Mouse (Mus musculus) liver, embryonic 14.5 days (tissue): ENCODE data around the gene Coro1b. TPM values are rescaled to one million over a fixed set of nuclear protein-coding genes. Genes with fewer than 3 reads are reported as not detected.
A peak's percentile ranks its signal among the peaks of the same experiment; 100 is the strongest.

Experiments
- ATAC-seq: fragments of 200-750 bp; cut with Nextera tagmentation; 2 replicates; pipeline ENCODE4 v1.8.0; 2017; ENCODE audit warnings: moderate number of reproducible peaks, mild to moderate bottlenecking, moderate library complexity; ENCODE audit not compliant: insufficient read depth
- DNase-seq, 3 experiments: peaks; one replicate each; pipeline ENCODE4 v3.0.0-alpha.2; 2012 to 2013; ENCODE audit warnings: low read depth in 3 of 3, low spot score in 3 of 3
- H3K27ac ChIP-seq: fragments of 300-500 bp; sonication (generic); 2 replicates; pipeline ENCODE4 v1.5.1; 2014; ENCODE audit warnings: moderate library complexity, mild to moderate bottlenecking, control low read depth, inconsistent platforms
- H3K27me3 ChIP-seq: fragments of 300-500 bp; sonication (generic); 2 replicates; pipeline ENCODE4 v1.6.1; 2014; ENCODE audit warnings: mild to moderate bottlenecking, low read length, moderate library complexity; ENCODE audit not compliant: control insufficient read depth, insufficient read depth
- H3K36me3 ChIP-seq: fragments of 300-500 bp; sonication (generic); replicated peaks from 2 replicates; pipeline ENCODE4 v1.6.1; 2014; ENCODE audit warnings: low read depth; ENCODE audit not compliant: control insufficient read depth, insufficient read depth
- H3K4me1 ChIP-seq, 2 experiments: fragments of 200-500 bp in 1 of 2; fragments of 300-500 bp in 1 of 2; sonication (generic) in 1 of 2; replicated peaks; 2 replicates each; pipeline ENCODE4 v1.6.1; 2012 to 2014; ENCODE audit warnings: antibody characterized with exemption in 1 of 2, inconsistent platforms in 1 of 2, low read length in 1 of 2; ENCODE audit not compliant: control insufficient read depth in 2 of 2, insufficient read depth in 2 of 2
- H3K4me2 ChIP-seq: fragments of 300-500 bp; sonication (generic); 2 replicates; pipeline ENCODE4 v1.6.1; 2014; ENCODE audit warnings: low read depth, mild to moderate bottlenecking, control low read depth, moderate library complexity
- H3K4me3 ChIP-seq, 2 experiments: fragments of 200-500 bp in 1 of 2; fragments of 300-500 bp in 1 of 2; sonication (generic) in 1 of 2; 2 replicates each; pipeline ENCODE4 v1.5.1; 2012 to 2014; ENCODE audit warnings: low read depth in 2 of 2, low read length in 2 of 2, mild to moderate bottlenecking in 2 of 2, control low read depth in 1 of 2, inconsistent platforms in 1 of 2, moderate library complexity in 1 of 2; ENCODE audit not compliant: insufficient read depth in 1 of 2
- H3K9ac ChIP-seq: fragments of 300-500 bp; sonication (generic); replicated peaks from 2 replicates; pipeline ENCODE4 v1.6.1; 2014; ENCODE audit warnings: mild to moderate bottlenecking, control low read depth, moderate library complexity
- H3K9me3 ChIP-seq: fragments of 300-500 bp; sonication (generic); 2 replicates; pipeline ENCODE4 v1.6.1; 2016; ENCODE audit warnings: low read length, mixed read lengths; ENCODE audit not compliant: control insufficient read depth
- CTCF ChIP-seq: IDR thresholded peaks from 2 replicates; pipeline ENCODE4 v1.5.1; 2016; ENCODE audit warnings: antibody characterized with exemption, low read depth, control low read depth
- EP300 ChIP-seq: IDR thresholded peaks from 2 replicates; pipeline ENCODE4 v1.6.1; 2016; ENCODE audit warnings: antibody characterized with exemption, low read depth
- WGBS: fragments of 180-500 bp; shearing (Covaris S2); extraction: QIAGEN DNeasy Blood & Tissue Kit; methylation state at CpG from one replicate; pipeline ENCODE4 v1.1.7; 2014; ENCODE audit not compliant: insufficient replicate concordance; 5-methylcytosine and 5-hydroxymethylcytosine counted together
- polyA plus RNA-seq, 2 experiments: library from polyadenylated mRNA; depleted of rRNA in 1 of 2; stranded (reverse) in 1 of 2; unstranded in 1 of 2; fragments of >200 nt; fragmentation: Nextera tagmentation in 1 of 2; extraction: Ambion mirVana in 1 of 2; gene quantifications; 2 replicates each; pipeline versions ENCODE4 v1.2.1 to v1.2.3; 2012 to 2014

The Coro1b gene
- polyA plus RNA-seq, 2 experiments: 57.5 to 59.2 TPM

DNA sequence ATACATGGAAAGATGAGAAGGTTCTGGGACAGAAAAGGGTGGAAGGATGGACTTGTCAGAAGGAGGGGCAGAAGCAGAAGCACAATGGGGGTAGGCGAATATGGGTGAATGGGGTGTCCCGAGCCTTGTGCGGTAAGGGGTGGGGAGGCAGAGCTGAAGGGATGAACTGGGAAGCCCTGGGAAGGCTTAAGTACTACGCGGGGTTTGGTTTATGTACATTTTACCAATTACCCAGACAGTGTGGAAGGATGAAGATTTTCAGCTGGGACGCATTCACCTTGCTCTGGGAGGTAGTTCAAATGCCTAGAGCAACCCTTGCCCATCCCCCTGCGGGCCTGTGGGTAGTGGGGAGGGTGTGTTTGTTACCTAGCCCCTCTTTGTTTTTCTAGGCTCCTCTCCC, 53.7 kb downstream of the Coro1b start:
- ATAC-seq: no peak
- H3K36me3 ChIP-seq: peaks cover 15% of the 10 kb centered on the region
- 47% methylated on average over 7 of the region's 7 CpGs for WGBS
- H3K27me3 ChIP-seq: no peaks in the 10 kb centered on the region; the same call in none of the 2 replicates
- no peak for TF ChIP-seq CTCF
- no peak for TF ChIP-seq EP300
- H3K4me3 ChIP-seq: peak overlapping the region; percentile 68 to 91
- no peak for DNase-seq
- H3K9ac ChIP-seq: peak overlapping the region; percentile 53; the same call in 1 of the 2 replicates
- no peaks in the 10 kb centered on the region for H3K9me3 ChIP-seq
- no peak overlapping the region for H3K27ac ChIP-seq
- peak overlapping the region; percentile 98 for H3K4me2 ChIP-seq
- H3K4me1 ChIP-seq: peaks cover 8 to 23% of the 10 kb centered on the region in 2 experiments

DNA sequence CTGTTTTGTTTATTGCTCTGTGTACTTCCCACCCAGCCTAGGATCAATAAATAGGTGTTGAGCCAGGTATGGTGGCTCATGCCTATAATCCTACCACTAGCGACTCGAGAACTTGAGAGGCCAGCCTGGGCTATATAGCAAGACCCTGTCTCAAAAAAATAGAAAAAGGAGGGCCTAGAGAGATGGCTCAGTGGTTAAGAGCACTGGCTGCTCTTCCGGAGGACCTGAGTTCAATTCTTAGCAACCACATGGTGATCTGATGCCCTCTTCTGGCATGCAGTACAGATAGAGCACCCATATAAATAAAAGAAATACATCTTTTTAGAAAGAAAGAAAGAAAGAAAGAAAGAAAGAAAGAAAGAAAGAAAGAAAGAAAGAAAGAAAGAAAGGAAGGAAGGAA, 54.7 kb downstream of the Coro1b start:
- H3K4me2 ChIP-seq: no peak overlapping the region
- no peak for DNase-seq
- H3K36me3 ChIP-seq: peaks cover 8% of the 10 kb centered on the region
- H3K9me3 ChIP-seq: no peaks in the 10 kb centered on the region
- H3K27me3 ChIP-seq: no peaks in the 10 kb centered on the region; the same call in none of the 2 replicates
- no peak overlapping the region for H3K9ac ChIP-seq
- WGBS: 45% methylated on average over 3 of the region's 3 CpGs
- H3K4me1 ChIP-seq: peaks cover 8 to 23% of the 10 kb centered on the region in 2 experiments
- no peak for ATAC-seq
- TF ChIP-seq EP300 (no peak), CTCF (peak; percentile 16; the same call in 1 of the 2 replicates)
- H3K27ac ChIP-seq: no peak overlapping the region
- H3K4me3 ChIP-seq: no peak overlapping the region

Other genes starting within 250 kb of the Coro1b start
Only the 30 nearest of the 34 such genes appear.
- gene Unc93b1, start 213.4 kb upstream of the Coro1b start, polyA plus RNA-seq (2012; rRNA removed): 19.8 and 22.8 TPM in 2 replicates
- gene Unc93b1, start 213.4 kb upstream of the Coro1b start, polyA plus RNA-seq (2014; fragmentation: Nextera tagmentation; extraction: Ambion mirVana): 14.7 and 15.1 TPM in 2 replicates
- 0.02 and 0.04 TPM in 2 replicates for gene Aldh3b3, start 190.0 kb upstream of the Coro1b start, polyA plus RNA-seq (2012; rRNA removed)
- not detected in 2 replicates for gene Aldh3b3, start 190.0 kb upstream of the Coro1b start, polyA plus RNA-seq (2014; fragmentation: Nextera tagmentation; extraction: Ambion mirVana)
- 0.32 and 0.33 TPM in 2 replicates for gene Aldh3b2, start 176.3 kb upstream of the Coro1b start, polyA plus RNA-seq (2012; rRNA removed)
- 0.48 and 0.56 TPM in 2 replicates for gene Aldh3b2, start 176.3 kb upstream of the Coro1b start, polyA plus RNA-seq (2014; fragmentation: Nextera tagmentation; extraction: Ambion mirVana)
- 10.8 and 11.1 TPM in 2 replicates for gene Acy3, start 162.0 kb upstream of the Coro1b start, polyA plus RNA-seq (2012; rRNA removed)
- 9.1 and 9.5 TPM in 2 replicates for gene Acy3, start 162.0 kb upstream of the Coro1b start, polyA plus RNA-seq (2014; fragmentation: Nextera tagmentation; extraction: Ambion mirVana)
- gene Tbx10, start 155.9 kb upstream of the Coro1b start, polyA plus RNA-seq (2012; rRNA removed): 0.37 and 0.50 TPM in 2 replicates
- gene Tbx10, start 155.9 kb upstream of the Coro1b start, polyA plus RNA-seq (2014; fragmentation: Nextera tagmentation; extraction: Ambion mirVana): 0.28 and 0.30 TPM in 2 replicates
- gene Nudt8, start 148.0 kb upstream of the Coro1b start, polyA plus RNA-seq (2012; rRNA removed): 2.1 and 2.9 TPM in 2 replicates
- gene Nudt8, start 148.0 kb upstream of the Coro1b start, polyA plus RNA-seq (2014; fragmentation: Nextera tagmentation; extraction: Ambion mirVana): 14.2 and 15.2 TPM in 2 replicates
- 0.65 and 0.73 TPM in 2 replicates for gene Gm49405, start 148.0 kb upstream of the Coro1b start, polyA plus RNA-seq (2012; rRNA removed)
- 0.25 and 0.33 TPM in 2 replicates for gene Gm49405, start 148.0 kb upstream of the Coro1b start, polyA plus RNA-seq (2014; fragmentation: Nextera tagmentation; extraction: Ambion mirVana)
- gene Doc2g, start 145.3 kb upstream of the Coro1b start, polyA plus RNA-seq (2012; rRNA removed): 1.8 and 2.2 TPM in 2 replicates
- 0.25 and 0.45 TPM in 2 replicates for gene Doc2g, start 145.3 kb upstream of the Coro1b start, polyA plus RNA-seq (2014; fragmentation: Nextera tagmentation; extraction: Ambion mirVana)
- 67.5 and 84.8 TPM in 2 replicates for gene Ndufv1, start 135.8 kb upstream of the Coro1b start, polyA plus RNA-seq (2012; rRNA removed)
- 159 and 168 TPM in 2 replicates for gene Ndufv1, start 135.8 kb upstream of the Coro1b start, polyA plus RNA-seq (2014; fragmentation: Nextera tagmentation; extraction: Ambion mirVana)
- 230 and 274 TPM in 2 replicates for gene Gstp1, start 110.6 kb upstream of the Coro1b start, polyA plus RNA-seq (2012; rRNA removed)
- 511 and 557 TPM in 2 replicates for gene Gstp1, start 110.6 kb upstream of the Coro1b start, polyA plus RNA-seq (2014; fragmentation: Nextera tagmentation; extraction: Ambion mirVana)
- 6.6 and 7.9 TPM in 2 replicates for gene Gstp2, start 102.6 kb upstream of the Coro1b start, polyA plus RNA-seq (2012; rRNA removed)
- 6.9 and 7.3 TPM in 2 replicates for gene Gstp2, start 102.6 kb upstream of the Coro1b start, polyA plus RNA-seq (2014; fragmentation: Nextera tagmentation; extraction: Ambion mirVana)
- gene Gstp3, start 89.0 kb upstream of the Coro1b start, polyA plus RNA-seq (2012; rRNA removed): 78.5 and 87.0 TPM in 2 replicates
- 65.7 and 69.6 TPM in 2 replicates for gene Gstp3, start 89.0 kb upstream of the Coro1b start, polyA plus RNA-seq (2014; fragmentation: Nextera tagmentation; extraction: Ambion mirVana)
- 0.16 and 0.17 TPM in 2 replicates for gene Cabp2, start 67.0 kb upstream of the Coro1b start, polyA plus RNA-seq (2012; rRNA removed)
- gene Cabp2, start 67.0 kb upstream of the Coro1b start, polyA plus RNA-seq (2014; fragmentation: Nextera tagmentation; extraction: Ambion mirVana): 0.20 and 0.44 TPM in 2 replicates
- gene Cdk2ap2, start 51.4 kb upstream of the Coro1b start, polyA plus RNA-seq (2012; rRNA removed): 52.5 and 64.8 TPM in 2 replicates
- 99.9 and 101 TPM in 2 replicates for gene Cdk2ap2, start 51.4 kb upstream of the Coro1b start, polyA plus RNA-seq (2014; fragmentation: Nextera tagmentation; extraction: Ambion mirVana)
- 6.1 and 7.1 TPM in 2 replicates for gene Pitpnm1, start 48.6 kb upstream of the Coro1b start, polyA plus RNA-seq (2012; rRNA removed)
- 3.4 TPM in 2 replicates for gene Pitpnm1, start 48.6 kb upstream of the Coro1b start, polyA plus RNA-seq (2014; fragmentation: Nextera tagmentation; extraction: Ambion mirVana)
- 28.8 and 33.2 TPM in 2 replicates for gene Aip, start 22.8 kb upstream of the Coro1b start, polyA plus RNA-seq (2012; rRNA removed)
- gene Aip, start 22.8 kb upstream of the Coro1b start, polyA plus RNA-seq (2014; fragmentation: Nextera tagmentation; extraction: Ambion mirVana): 29.4 TPM in 2 replicates
- gene Gpr152, start 8.8 kb upstream of the Coro1b start, polyA plus RNA-seq (2012; rRNA removed): not detected in 2 replicates
- not detected in 2 replicates for gene Gpr152, start 8.8 kb upstream of the Coro1b start, polyA plus RNA-seq (2014; fragmentation: Nextera tagmentation; extraction: Ambion mirVana)
- gene Cabp4, start 4.6 kb upstream of the Coro1b start, polyA plus RNA-seq (2012; rRNA removed): 0.03 and 0.15 TPM in 2 replicates
- gene Cabp4, start 4.6 kb upstream of the Coro1b start, polyA plus RNA-seq (2014; fragmentation: Nextera tagmentation; extraction: Ambion mirVana): not detected in 2 replicates
- 12.5 and 16.3 TPM in 2 replicates for gene Ptprcap, start 5.0 kb downstream of the Coro1b start, polyA plus RNA-seq (2012; rRNA removed)
- 14.4 and 17.0 TPM in 2 replicates for gene Ptprcap, start 5.0 kb downstream of the Coro1b start, polyA plus RNA-seq (2014; fragmentation: Nextera tagmentation; extraction: Ambion mirVana)
- gene Rps6kb2, start 14.7 kb downstream of the Coro1b start, polyA plus RNA-seq (2012; rRNA removed): 17.2 and 19.2 TPM in 2 replicates
- gene Rps6kb2, start 14.7 kb downstream of the Coro1b start, polyA plus RNA-seq (2014; fragmentation: Nextera tagmentation; extraction: Ambion mirVana): 19.5 and 19.9 TPM in 2 replicates
- 0.32 and 0.44 TPM in 2 replicates for gene Carns1, start 26.9 kb downstream of the Coro1b start, polyA plus RNA-seq (2012; rRNA removed)
- 0.18 and 0.71 TPM in 2 replicates for gene Carns1, start 26.9 kb downstream of the Coro1b start, polyA plus RNA-seq (2014; fragmentation: Nextera tagmentation; extraction: Ambion mirVana)
- gene Tbc1d10c, start 42.7 kb downstream of the Coro1b start, polyA plus RNA-seq (2012; rRNA removed): 2.6 TPM in 2 replicates
- 2.5 and 4.0 TPM in 2 replicates for gene Tbc1d10c, start 42.7 kb downstream of the Coro1b start, polyA plus RNA-seq (2014; fragmentation: Nextera tagmentation; extraction: Ambion mirVana)
- 203 and 214 TPM in 2 replicates for gene Ppp1ca, start 43.4 kb downstream of the Coro1b start, polyA plus RNA-seq (2012; rRNA removed)
- 432 and 447 TPM in 2 replicates for gene Ppp1ca, start 43.4 kb downstream of the Coro1b start, polyA plus RNA-seq (2014; fragmentation: Nextera tagmentation; extraction: Ambion mirVana)
- 20.8 and 21.4 TPM in 2 replicates for gene Rad9a, start 53.0 kb downstream of the Coro1b start, polyA plus RNA-seq (2012; rRNA removed)
- 14.3 and 16.8 TPM in 2 replicates for gene Rad9a, start 53.0 kb downstream of the Coro1b start, polyA plus RNA-seq (2014; fragmentation: Nextera tagmentation; extraction: Ambion mirVana)
- gene Clcf1, start 65.6 kb downstream of the Coro1b start, polyA plus RNA-seq (2012; rRNA removed): 1.1 TPM in 2 replicates
- gene Clcf1, start 65.6 kb downstream of the Coro1b start, polyA plus RNA-seq (2014; fragmentation: Nextera tagmentation; extraction: Ambion mirVana): 0.42 and 0.43 TPM in 2 replicates
- gene AC109138.7, start 65.7 kb downstream of the Coro1b start, polyA plus RNA-seq (2012; rRNA removed): not detected in 2 replicates
- not detected in 2 replicates for gene AC109138.7, start 65.7 kb downstream of the Coro1b start, polyA plus RNA-seq (2014; fragmentation: Nextera tagmentation; extraction: Ambion mirVana)
- 15.2 and 15.9 TPM in 2 replicates for gene Pold4, start 83.3 kb downstream of the Coro1b start, polyA plus RNA-seq (2012; rRNA removed)
- 12.9 and 13.1 TPM in 2 replicates for gene Pold4, start 83.3 kb downstream of the Coro1b start, polyA plus RNA-seq (2014; fragmentation: Nextera tagmentation; extraction: Ambion mirVana)
- 2.8 and 3.5 TPM in 2 replicates for gene Ssh3, start 120.6 kb downstream of the Coro1b start, polyA plus RNA-seq (2012; rRNA removed)
- 1.3 and 1.4 TPM in 2 replicates for gene Ssh3, start 120.6 kb downstream of the Coro1b start, polyA plus RNA-seq (2014; fragmentation: Nextera tagmentation; extraction: Ambion mirVana)
- 0.93 and 1.3 TPM in 2 replicates for gene Ankrd13d, start 134.5 kb downstream of the Coro1b start, polyA plus RNA-seq (2012; rRNA removed)
- gene Ankrd13d, start 134.5 kb downstream of the Coro1b start, polyA plus RNA-seq (2014; fragmentation: Nextera tagmentation; extraction: Ambion mirVana): 0.45 and 0.66 TPM in 2 replicates
- gene Grk2, start 157.6 kb downstream of the Coro1b start, polyA plus RNA-seq (2012; rRNA removed): 23.9 and 26.0 TPM in 2 replicates
- gene Grk2, start 157.6 kb downstream of the Coro1b start, polyA plus RNA-seq (2014; fragmentation: Nextera tagmentation; extraction: Ambion mirVana): 9.4 and 10.8 TPM in 2 replicates